Mouse (Mus musculus): ENCODE results near the gene Ttll9.

Gene Ttll9

DNA sequence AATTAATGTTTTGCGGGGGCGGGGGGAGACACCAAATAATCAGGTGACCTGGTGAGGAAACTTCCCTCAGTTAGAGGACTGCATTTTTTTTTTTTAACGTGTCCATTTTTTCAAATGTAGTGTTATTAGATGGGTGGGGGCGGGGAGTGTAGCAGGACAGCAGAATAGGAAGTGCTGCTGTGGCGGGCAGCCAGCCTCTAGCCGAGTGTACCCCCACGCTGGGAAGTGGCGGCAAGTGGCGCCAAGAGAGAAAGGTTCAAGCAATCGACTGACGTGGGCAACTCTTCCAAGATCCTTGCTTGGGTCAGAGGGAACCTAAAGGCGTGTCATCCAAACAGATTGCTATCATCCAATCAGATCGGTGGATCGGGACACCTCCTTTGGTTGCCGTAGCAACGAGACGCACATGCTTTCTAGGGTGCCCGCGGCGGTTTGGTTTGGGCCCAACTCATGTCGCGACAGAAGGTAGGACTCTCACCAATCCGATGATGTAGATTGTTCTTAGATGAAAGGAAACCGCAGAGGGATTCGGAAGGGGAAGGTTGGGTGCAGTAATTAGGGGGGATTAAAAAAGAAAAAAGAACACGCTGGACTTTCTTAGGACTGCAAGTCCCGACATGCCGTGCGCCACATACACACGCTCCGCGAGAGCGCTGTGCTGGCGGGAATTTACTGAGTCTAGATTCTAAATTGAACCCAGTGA, at the start of gene Ttll9:
TSS of gene Ttll9 (plus strand) at position 395 of the 703 bp plus-strand sequence.
- peak; percentile 89 for DNase-seq

DNA sequence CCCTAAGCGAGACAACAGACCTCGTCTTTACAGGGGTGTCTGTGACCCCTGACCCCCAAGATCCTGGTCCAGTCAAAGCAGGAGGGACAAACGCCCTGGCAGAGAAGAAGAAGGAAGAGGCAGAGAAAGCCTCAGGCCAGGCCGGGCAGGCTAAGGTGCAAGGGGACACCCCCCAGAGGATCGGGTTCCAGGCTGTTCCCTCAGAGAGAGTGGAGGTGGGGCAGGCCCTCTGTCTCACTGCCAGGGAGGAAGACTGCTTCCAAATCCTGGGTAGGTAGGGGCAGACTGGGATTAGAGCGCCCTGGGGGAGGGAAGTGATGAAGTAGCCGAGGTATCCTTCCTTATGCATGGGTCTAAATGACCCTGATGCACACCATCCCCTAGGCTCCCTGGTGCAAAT, 48.8 kb upstream of the Ttll9 start:
- no peak for DNase-seq

DNA sequence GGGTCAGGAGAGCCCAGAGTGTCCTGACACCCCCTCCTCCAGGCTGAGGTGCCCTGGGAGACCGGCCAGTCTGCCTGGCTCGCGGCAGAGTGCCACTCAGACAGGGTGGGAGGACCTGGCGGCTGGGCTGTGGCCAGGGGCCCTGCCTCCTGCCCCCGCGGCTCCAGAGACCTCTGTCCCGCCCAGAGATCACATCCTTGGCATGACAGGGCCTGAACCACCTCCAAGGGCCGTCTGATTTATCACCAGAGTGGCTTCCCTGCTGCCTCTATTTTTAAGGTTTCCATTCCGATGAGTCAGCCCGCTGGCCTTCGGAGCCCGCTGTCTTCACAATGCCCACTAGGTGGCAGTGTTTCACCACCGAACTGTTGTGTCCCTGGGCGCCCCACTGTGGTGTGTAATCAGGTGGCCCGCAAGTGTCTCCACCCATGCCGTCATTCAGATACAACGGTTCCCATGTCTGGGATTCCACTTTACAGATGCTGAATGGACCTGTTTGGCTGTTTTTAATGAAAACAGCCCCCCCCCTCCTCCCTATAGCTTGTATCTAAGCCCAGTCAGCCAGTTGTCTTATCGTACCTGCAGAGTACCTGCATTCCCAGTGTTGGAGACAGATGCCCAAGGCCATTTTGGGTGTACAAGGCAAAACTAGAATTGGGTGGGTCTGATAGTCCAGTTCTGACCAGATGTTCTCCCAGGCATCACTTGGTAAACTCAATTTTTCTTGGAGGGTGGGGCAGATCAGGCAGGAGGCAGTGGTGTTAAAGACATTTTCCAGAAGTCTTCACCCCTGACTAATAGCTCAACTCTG, 47.8 kb upstream of the Ttll9 start:
- peak; percentile 85 for DNase-seq

DNA sequence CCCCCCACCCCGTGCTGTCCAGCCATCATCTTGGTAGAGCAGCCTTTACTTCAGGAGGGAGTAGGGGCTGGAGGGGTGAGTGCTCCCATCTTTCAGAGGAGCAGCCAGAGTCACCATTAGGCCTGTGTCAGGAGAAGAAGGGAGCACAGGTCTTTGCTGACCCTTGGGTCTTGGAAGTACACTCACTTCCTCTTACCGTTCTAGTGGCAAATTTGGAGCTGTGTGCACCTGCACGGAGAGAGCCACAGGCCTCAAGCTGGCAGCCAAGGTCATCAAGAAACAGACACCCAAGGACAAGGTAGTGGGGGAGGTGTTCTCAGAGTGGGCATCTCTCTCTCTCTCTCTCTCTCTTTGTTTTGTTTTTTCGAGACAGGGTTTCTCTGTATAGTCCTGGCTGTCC, 46.8 kb upstream of the Ttll9 start:
- DNase-seq, result no peak

DNA sequence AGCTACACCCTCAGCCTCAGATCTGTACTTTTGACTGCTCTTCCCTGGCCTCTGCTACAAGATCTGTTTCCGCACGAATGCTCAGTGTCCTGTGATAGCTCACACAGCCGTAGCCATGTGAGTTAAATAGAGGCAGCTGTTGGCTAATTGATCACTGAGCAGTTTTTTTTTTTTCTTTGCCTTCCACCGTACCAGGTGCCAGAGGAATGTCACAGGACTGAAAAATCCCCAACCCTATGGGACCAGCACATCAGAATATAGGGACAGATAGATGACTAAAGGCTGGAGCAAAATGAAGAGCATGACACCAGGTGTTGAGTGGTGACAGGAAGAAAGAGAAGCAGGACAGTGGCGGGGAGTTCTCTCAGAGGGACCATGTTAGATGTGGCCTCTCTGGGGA, 46.2 kb upstream of the Ttll9 start:
- DNase-seq, result no peak

DNA sequence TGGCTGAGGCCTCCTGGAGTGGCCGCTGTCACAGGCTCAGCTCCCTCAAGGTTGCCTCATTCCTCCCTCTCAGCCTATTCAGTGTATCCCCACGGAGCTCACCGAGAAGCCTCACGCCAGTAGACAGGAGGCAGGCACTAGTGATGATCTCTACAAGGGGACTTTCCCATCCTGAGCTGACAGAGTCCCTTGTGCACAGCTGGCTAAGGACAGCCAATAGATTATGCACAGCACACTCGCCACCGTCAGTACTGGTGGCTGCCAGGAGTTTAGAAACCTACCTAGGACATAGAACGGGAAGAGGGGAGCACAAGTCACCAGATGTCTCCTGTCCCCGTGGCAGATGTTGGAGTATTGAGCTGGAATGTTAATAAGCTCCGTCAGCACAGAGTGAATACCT, 44.6 kb upstream of the Ttll9 start:
- no peak for DNase-seq

DNA sequence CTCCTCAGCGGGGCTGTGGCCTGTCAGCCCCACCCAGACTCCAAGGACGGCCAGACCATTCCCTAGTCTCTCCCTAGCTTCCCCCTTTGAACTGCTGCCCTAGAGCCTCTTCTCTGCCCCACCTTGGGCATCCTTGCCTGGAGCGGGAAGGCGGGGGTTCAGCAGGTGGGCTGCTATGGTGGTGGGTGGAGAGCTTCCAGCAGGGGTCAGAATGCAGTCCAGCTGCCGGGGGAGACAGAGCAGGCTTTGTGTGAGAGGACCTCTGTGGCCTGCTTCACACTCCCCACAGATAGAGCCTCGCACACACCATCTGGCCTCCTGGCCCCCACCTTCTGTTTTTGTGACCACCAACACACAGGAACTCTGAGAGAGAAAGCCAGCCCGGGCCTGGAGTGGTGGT, 39.9 kb upstream of the Ttll9 start:
- no peak for DNase-seq

DNA sequence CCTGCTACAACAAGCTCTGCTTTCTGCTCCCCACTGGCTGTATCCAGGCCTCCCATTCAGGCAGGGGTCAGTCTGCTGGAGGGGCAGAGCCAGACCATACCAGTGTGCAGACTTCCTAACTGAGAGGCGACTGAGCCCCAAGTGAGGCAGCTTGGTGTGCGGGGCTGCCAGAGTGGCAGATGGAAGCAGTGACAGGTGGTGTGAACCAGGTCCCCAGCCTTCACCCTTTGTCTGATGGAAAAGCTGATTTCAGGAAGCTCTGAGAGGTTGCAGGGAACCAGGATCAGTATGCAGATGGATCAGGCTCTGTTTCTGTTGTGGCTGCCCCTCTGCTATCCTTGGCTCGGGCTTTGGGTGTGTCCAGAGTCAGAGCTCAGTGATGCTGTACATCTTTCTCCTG, 38.7 kb upstream of the Ttll9 start:
- DNase-seq, result no peak

DNA sequence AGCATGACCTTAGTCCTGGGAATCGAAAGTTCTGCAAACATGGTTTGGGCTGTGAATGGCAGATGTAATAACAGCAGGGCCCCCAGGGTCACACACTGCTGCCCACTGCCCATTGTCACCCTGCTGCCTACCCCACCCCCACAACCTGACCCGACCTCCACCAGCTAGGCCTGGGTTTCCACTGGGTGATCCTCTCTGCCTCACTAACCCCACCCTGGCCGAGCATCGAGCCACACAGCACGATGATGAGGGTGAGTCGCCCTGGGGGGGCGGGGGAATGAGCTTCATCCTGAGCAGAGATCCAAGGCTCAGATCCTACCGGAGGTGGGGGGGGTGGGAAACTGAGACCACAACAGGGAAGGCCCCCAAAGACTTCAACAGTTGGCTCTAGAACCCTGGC, 38.2 kb upstream of the Ttll9 start:
- no peak for DNase-seq

DNA sequence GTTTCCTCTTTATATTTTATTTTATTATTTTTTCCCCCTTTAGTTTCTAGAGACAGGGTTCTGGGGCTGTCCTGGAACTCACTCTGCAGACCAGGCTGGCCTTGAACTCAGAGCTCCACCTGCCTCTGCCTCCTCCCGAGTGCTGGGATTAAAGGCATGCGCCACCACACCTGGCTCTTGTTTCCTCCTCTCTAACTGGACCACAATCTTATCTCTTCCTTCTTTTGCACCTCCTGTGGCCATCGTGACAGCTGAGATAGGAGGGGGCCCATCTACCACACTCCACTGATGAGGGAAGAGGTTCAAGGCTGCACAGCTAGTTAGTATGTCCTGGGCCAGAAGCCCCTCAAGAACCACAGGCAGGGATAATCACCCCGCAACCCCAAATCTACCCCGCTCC, 37.7 kb upstream of the Ttll9 start:
- no peak for DNase-seq

DNA sequence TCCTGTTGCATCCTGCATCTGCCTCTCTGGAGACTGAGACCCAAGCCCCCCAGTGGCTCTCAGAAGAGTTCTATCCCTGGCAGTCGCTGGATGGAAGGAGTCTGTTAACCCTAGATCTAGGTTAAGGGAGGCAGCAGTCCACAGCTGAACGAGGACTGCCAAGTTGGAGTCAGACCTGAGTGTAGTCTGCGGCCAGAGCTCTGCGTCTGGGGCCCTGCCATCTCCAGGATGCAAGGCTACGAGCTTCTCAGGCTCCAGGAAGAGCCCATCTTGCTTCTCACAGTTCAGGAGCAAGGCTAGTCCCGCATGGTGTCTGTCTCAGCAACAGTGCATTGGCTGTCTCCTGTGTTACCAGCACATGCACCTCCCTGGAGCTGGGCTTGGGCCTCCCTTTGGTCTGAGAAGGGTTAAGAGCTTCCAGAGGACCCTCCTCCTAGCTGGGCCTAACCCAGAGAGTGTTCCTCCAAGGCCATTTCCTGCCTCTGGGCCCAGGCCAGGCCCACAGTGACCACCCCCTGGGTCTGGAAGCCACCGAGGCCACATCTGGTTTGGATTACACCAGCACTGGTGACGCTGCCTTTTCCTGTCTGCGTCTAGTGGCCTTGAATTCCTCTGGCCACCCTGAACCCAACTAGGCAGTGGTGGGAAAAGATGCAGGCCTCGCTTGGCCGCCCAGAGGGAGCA, 37.0 kb upstream of the Ttll9 start:
- DNase-seq, result peak; percentile 56

DNA sequence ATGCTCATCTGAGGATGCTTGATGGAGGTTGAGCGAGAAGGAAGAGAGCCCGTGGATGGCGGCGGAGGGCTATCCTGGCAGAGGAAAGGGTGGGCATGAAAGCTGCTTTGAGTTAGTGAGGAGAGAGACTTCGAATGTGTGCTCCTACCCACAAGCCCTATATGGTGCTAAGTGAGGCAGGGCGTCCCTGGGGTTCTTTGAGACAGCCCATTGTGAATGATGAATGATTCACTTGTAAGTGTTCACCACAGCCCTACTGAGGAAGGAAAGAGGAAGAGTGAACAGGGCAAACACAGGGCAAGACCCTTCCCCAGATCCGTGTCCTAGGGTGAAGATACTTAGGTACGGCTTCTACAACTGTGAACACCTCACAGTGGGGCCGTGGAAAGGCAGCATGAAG, 35.4 kb upstream of the Ttll9 start:
- no peak for DNase-seq

DNA sequence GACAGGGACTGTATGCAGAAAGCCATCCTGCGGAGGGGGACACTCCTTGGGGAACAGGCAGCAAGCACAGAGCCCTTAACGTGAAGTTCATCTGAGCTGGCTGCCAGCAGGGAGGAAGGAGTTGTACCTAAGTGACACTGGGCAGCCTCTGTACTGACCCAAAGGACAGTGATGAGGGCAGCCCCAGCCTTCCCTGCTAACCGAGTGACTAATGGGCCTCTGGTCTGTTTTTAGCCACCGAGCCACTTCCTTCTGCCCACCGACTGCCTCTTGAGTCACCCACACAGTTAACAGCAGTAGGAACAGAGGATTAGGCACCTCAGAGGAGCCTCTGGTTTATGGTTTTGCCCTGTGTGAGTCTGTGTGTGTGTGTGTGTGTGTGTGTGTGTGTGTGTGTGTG, 34.9 kb upstream of the Ttll9 start:
- no peak for DNase-seq

DNA sequence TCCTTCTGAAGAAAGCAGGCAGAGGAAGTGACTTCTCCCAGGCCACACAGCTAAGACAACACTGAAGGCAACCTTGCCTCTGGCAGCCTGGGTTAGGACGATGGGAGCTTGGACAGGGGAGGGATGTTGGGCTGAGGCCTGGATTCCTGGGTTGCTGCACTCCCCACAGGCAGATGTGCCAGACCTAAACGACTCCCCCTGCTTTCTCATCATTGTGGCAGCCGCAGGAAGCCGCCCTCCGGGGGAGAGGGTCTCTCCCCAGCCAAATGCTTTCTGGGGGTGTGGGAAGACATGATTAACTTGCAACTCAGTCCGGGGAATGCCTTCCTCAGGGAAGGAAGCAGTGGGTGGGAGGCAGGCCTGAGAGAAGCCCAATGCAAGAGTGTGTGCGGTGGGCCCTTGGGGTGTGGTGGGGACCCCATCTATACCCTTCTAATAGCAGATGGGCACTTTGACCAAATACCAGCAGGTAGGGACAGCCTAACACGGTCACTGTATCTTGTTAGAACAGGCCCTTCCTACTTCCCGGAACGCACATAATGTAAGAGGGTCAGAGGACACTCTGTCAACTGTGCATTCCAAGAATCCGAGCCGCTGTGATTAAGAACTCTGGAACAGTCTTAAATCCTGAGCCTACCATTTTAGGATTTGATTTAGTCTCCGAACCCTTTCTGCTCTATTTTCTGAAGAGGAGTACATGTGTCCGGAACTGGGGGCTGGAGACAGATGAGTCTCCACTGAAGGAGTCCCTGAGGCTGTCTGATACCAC, 33.9 kb upstream of the Ttll9 start:
- no peak for DNase-seq

DNA sequence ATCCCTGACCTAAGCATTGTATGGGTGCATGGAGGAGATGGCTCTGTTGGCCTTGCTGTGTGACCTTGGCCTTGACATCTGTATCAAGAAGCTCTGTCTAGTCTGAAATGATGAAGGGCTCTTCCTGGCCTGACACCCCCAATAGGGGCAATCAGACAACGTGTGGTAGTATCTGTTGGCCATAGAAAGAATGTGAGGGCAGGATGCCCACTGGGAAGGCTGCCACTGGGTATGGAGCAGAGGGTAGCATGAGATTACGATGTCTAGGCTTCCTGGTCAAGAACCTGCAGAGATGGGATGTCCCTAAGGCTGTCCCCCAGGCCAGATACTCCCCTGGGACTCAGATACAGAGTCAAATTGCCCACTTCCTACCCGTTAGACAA, 33.3 kb upstream of the Ttll9 start:
- DNase-seq, result no peak

DNA sequence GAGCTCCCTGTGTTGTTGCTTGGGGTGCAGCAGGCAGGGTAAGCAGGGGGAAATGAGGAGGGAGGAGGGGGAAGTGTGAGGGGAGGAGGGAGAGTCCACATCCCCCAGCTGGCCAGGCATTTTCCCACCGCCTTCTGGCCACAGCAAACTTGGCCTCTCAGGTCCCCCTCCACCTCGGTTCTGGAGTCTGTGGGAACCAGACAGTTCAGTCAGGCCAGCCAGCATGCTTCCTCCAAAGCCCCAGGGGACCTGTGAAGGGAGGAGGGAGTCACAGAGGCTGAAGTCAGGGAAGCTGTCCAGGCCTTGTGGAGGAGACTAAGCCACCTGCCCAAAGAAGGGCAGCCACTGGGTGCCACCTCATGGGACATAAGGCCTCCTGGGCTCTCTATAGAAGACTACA, 32.0 kb upstream of the Ttll9 start:
- no peak for DNase-seq

DNA sequence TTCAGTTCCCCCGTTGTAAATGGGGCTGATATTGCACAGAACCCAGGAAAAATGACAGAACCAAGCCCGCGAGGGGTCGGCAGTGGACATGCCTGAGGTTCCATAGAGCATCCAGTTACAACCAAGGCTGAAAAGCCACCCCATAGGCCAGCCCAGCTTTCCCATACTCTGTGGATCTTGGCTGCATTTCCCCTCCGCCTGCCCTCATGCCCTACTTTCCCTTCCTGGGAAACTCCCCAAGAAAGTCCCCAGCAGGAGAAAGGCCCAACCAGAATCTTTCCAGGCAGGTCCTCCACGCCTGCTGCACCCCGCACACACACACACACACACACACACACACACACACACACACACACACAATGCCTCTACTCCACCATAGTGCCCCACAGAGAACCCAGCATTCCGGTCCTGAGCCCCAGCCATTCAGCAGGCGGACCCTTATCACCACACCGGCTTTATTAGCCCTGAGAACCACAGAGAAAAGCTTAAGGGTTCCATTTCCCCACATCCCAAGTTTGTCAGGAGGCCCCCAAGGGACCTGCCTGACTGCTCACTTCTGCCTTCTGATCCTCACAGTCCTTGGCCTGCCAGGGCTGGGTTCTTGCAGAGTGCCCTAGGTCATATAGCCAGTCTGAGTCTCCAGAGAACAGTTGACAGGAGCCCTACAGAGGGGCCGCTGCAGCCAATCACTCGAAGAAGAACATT, 30.7 kb upstream of the Ttll9 start:
- no peak for DNase-seq

DNA sequence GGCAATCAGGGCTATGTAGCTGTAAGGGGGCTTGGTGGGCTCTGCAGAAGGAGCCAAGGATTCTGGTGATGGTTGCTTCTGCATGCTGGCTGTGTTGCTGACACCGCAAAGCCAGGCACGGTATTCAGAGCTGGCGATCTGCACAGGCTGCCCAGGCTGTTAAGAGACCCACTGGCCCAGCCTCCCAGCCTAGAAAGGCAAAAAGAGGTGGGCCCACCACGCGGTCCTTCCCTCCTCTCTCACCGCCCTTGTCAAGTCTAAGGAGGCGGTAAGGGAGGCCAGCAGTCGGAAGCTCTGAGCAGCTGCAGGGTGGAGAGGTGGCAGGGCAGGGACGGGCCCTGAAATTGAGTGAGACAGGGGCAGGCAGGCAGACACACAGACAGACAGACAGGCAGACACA, 29.2 kb upstream of the Ttll9 start, which contains the start of gene Foxs1:
TSS of gene Foxs1 (minus strand) at position 161 of the 400 bp plus-strand sequence.
- DNase-seq, result no peak

DNA sequence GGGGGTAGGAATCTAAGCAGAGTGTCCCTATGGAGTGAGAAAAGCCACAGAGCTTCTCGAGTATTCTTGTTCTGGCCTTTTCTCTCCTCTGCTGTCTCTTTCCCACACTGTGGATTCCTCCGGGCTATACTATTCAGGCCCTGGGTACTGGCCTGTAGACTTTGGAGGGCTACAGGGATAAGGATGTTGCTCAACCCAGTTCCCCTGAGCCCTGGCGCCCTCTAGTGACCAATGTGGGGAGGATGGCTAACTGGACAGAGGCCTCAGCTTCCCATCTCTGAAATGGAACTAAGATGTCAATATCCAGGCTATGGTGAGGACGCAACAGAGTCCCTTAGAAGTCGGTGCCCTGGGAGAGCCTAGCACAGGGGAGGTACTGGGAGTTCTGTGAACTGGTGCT, 28.7 kb upstream of the Ttll9 start:
- peak; percentile 63 for DNase-seq

DNA sequence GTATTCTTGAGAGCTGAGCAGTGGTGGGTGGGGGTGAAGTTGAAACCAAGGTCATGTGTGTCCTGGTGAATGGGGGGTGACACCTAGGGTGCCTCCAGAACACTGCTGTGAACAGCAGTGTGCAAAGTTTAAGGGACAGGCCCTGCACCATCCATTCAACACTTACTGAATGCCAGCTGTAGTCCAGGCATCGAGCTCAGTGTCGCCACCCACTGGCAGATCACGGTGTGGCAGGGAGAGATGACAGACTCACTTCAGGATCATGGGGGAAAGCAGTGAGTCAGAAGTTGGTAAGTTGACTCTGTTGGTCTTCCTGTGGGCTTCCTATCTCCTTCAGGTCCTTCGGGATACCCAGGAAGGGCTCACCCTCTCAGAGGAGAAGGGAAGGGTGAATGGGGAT, 22.4 kb upstream of the Ttll9 start:
- peak; percentile 64 for DNase-seq

DNA sequence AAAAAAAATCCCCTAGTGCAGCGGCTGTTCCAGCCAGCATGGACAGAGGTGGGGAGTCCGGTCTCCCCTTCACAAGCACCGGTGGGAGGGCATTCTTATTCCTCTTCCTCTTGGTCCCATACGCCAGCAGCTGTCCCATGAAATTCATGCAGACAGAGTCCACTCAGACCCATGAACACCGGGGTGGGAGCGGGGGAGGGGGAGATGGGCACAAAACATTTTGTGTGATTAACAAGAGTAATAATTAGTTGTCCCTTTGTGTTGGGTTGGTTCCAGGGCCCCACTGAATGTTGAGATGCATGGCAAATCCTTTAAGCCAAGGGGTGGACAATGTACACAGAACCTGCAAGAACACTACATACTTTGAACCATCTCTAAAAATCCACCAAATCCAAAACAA, 21.2 kb upstream of the Ttll9 start:
- no peak for DNase-seq

DNA sequence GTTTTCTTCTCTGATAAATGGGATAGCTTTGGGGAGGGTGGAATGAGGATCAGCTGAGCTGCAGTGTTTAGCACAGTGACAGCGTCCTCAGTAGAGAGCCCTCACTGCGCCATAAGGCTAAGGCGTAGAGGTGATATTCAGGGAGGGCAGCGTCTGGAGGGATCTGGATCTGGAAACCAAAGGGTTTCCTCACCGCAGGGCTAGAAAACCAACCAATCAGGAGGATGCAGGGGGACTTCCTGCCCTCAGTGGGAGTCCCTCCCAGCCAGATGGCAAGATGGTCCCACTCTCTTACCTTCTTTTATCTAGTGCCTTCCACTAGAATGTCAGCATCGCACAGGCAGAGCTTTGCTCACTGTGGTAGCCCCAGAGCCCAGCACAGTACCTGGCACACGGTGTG, 20.5 kb upstream of the Ttll9 start:
- no peak for DNase-seq
